Mouse (Mus musculus) liver, adult 2 months (tissue): ENCODE results near the gene Soga1. TPM values are rescaled to one million over a fixed set of nuclear protein-coding genes. Genes with fewer than 3 reads are reported as not detected.

Experiments used
- DNase-seq: peaks from one replicate; pipeline ENCODE4 v3.0.0-alpha.2; 2011; ENCODE audit warnings: low read depth, low spot score; ENCODE audit errors: extremely low read depth
- H3K27ac ChIP-seq: fragments of 200-500 bp; replicated peaks from 2 replicates; pipeline ENCODE4 v1.5.1; 2012; ENCODE audit warnings: low read depth, mild to moderate bottlenecking, control low read depth, inconsistent platforms, low read length; ENCODE audit not compliant: insufficient read depth
- H3K27me3 ChIP-seq: fragments of 200-500 bp; 2 replicates; pipeline ENCODE4 v1.6.1; 2012; ENCODE audit warnings: mild to moderate bottlenecking, moderate library complexity, low read length, inconsistent platforms; ENCODE audit not compliant: control insufficient read depth, insufficient read depth
- H3K36me3 ChIP-seq: fragments of 200-500 bp; 2 replicates; pipeline ENCODE4 v1.6.1; 2012; ENCODE audit warnings: low read length, inconsistent platforms; ENCODE audit not compliant: control insufficient read depth, insufficient read depth
- H3K4me1 ChIP-seq: fragments of 200-500 bp; 2 replicates; pipeline ENCODE4 v1.6.1; 2011; ENCODE audit warnings: low read length; ENCODE audit not compliant: control insufficient read depth, insufficient read depth
- H3K4me3 ChIP-seq: fragments of 200-500 bp; 2 replicates; pipeline ENCODE4 v1.5.1; 2011; ENCODE audit warnings: low read depth, mild to moderate bottlenecking, control low read depth, low read length, moderate library complexity; ENCODE audit not compliant: insufficient read depth
- H3K79me2 ChIP-seq: fragments of 200-500 bp; 2 replicates; pipeline ENCODE4 v1.6.1; 2012; ENCODE audit warnings: inconsistent platforms, mild to moderate bottlenecking, low read length, moderate library complexity; ENCODE audit not compliant: control insufficient read depth, insufficient read depth
- H3K9ac ChIP-seq: fragments of 200-500 bp; 2 replicates; pipeline ENCODE4 v1.6.1; 2012; ENCODE audit warnings: low read depth, mild to moderate bottlenecking, control low read depth, inconsistent platforms, low read length
- CTCF ChIP-seq: fragments of 200-500 bp; IDR thresholded peaks from 2 replicates; pipeline ENCODE4 v1.5.1; 2011; ENCODE audit warnings: low read depth, low read length, control low read depth
- POLR2A ChIP-seq: fragments of 200-500 bp; IDR thresholded peaks from 2 replicates; pipeline ENCODE4 v1.6.1; 2011; ENCODE audit warnings: low read length, control low read depth; ENCODE audit not compliant: insufficient read depth; ENCODE audit errors: extremely low read depth
- WGBS: fragments of 180-500 bp; shearing (Covaris S2); methylation state at CpG from one replicate; pipeline ENCODE4 v1.1.7; 2018; 5-methylcytosine and 5-hydroxymethylcytosine counted together
- polyA plus RNA-seq: library from polyadenylated mRNA; depleted of rRNA; stranded (reverse); fragments of >200 nt; gene quantifications from 2 replicates; pipeline ENCODE4 v1.2.3, GENCODE M21; 2012
- total RNA-seq: library from RNA; depleted of rRNA; stranded (reverse); fragments of >200 nt; gene quantifications from 2 replicates; pipeline ENCODE4 v1.2.3, GENCODE M21; 2014

Soga1 gene
- total and polyA plus RNA-seq, 2 experiments, result 1.0 to 1.5 TPM

- Histone ChIP-seq H3K4me1 (peaks cover 9% of the 10 kb centered on the region), H3K27ac (peak overlapping the region; percentile 59), H3K27me3 (peaks cover 10% of the 10 kb centered on the region), H3K4me3 (peak overlapping the region; percentile 92), H3K79me2 (peaks cover 2% of the 10 kb centered on the region; the same call in 1 of the 2 replicates), H3K9ac (peak overlapping the region; percentile 78), H3K36me3 (no peaks in the 10 kb centered on the region)
- TF ChIP-seq POLR2A, result no peak
- no peak for TF ChIP-seq CTCF
- 2% methylated on average over 79 of the region's 79 CpGs for WGBS
- no peak for DNase-seq
These were observed 828 bp downstream of the Soga1 start for GRCm38 (mm10) chr2:157078059-157078792.

GRCm38 (mm10) chr2:157077641-157078058 lies 1.4 kb downstream of the Soga1 start:
- Histone ChIP-seq H3K9ac (peak overlapping the region; percentile 78), H3K27me3 (peaks cover 10% of the 10 kb centered on the region), H3K4me1 (peaks cover 9% of the 10 kb centered on the region), H3K4me3 (peak overlapping the region; percentile 92), H3K27ac (peak overlapping the region; percentile 59), H3K36me3 (no peaks in the 10 kb centered on the region), H3K79me2 (peaks cover 4% of the 10 kb centered on the region; the same call in 1 of the 2 replicates)
- 6% methylated on average over 15 of the region's 15 CpGs for WGBS
- TF ChIP-seq POLR2A (no peak), CTCF (no peak)
- peak; percentile 54 for DNase-seq

GRCm38 (mm10) chr2:157077160-157077559 lies 1.9 kb downstream of the Soga1 start:
- TF ChIP-seq CTCF, result no peak
- TF ChIP-seq POLR2A, result no peak
- H3K4me1 ChIP-seq, result peaks cover 9% of the 10 kb centered on the region
- peak overlapping the region; percentile 49 for H3K4me3 ChIP-seq
- peaks cover 10% of the 10 kb centered on the region for H3K27me3 ChIP-seq
- H3K79me2 ChIP-seq, result peaks cover 4% of the 10 kb centered on the region; the same call in 1 of the 2 replicates
- no peaks in the 10 kb centered on the region for H3K36me3 ChIP-seq
- WGBS, result 33% methylated on average over 5 of the region's 5 CpGs
- peak overlapping the region; percentile 25 for H3K9ac ChIP-seq
- DNase-seq, result no peak
- H3K27ac ChIP-seq, result peak overlapping the region; percentile 55

GRCm38 (mm10) chr2:157076585-157076984 lies 2.5 kb downstream of the Soga1 start:
- peaks cover 12% of the 10 kb centered on the region for H3K4me1 ChIP-seq
- H3K4me3 ChIP-seq, result no peak overlapping the region
- peaks cover 10% of the 10 kb centered on the region for H3K27me3 ChIP-seq
- 72% methylated on average over 7 of the region's 7 CpGs for WGBS
- no peak overlapping the region for H3K9ac ChIP-seq
- peaks cover 4% of the 10 kb centered on the region; the same call in 1 of the 2 replicates for H3K79me2 ChIP-seq
- H3K27ac ChIP-seq, result no peak overlapping the region
- no peaks in the 10 kb centered on the region for H3K36me3 ChIP-seq
- TF ChIP-seq POLR2A, result no peak
- no peak for TF ChIP-seq CTCF
- no peak for DNase-seq

GRCm38 (mm10) chr2:157075685-157076084 lies 3.4 kb downstream of the Soga1 start:
- peaks cover 4% of the 10 kb centered on the region; the same call in 1 of the 2 replicates for H3K79me2 ChIP-seq
- H3K27me3 ChIP-seq, result peaks cover 10% of the 10 kb centered on the region
- no peak overlapping the region for H3K27ac ChIP-seq
- no peak overlapping the region for H3K9ac ChIP-seq
- no peak overlapping the region for H3K4me3 ChIP-seq
- DNase-seq, result no peak
- peaks cover 12% of the 10 kb centered on the region for H3K4me1 ChIP-seq
- no peak for TF ChIP-seq POLR2A
- no peak for TF ChIP-seq CTCF
- H3K36me3 ChIP-seq, result no peaks in the 10 kb centered on the region
- 42% methylated on average over 3 of the region's 3 CpGs for WGBS

GRCm38 (mm10) chr2:157075226-157075625 lies 3.8 kb downstream of the Soga1 start:
- H3K36me3 ChIP-seq, result no peaks in the 10 kb centered on the region
- 77% methylated on average over 3 of the region's 3 CpGs for WGBS
- no peak for DNase-seq
- H3K9ac ChIP-seq, result no peak overlapping the region
- peaks cover 12% of the 10 kb centered on the region for H3K4me1 ChIP-seq
- TF ChIP-seq POLR2A (no peak), CTCF (no peak)
- peaks cover 10% of the 10 kb centered on the region for H3K27me3 ChIP-seq
- H3K27ac ChIP-seq, result no peak overlapping the region
- H3K79me2 ChIP-seq, result peaks cover 4% of the 10 kb centered on the region; the same call in 1 of the 2 replicates
- no peak overlapping the region for H3K4me3 ChIP-seq
